Mouse (Mus musculus) heart, adult 11 months (tissue): Measurements from ENCODE around the gene Syne3.
A peak's percentile ranks its signal among the peaks of the same experiment; 100 is the strongest.

Experiments used
- DNase-seq: peaks from one replicate; pipeline ENCODE4 v3.0.0; 2022

The Syne3 gene

GRCm38 (mm10) chr12:104998541-104998940 is 11.1 kb downstream of the Syne3 start:
- no peak for DNase-seq

- peak; percentile 89 for DNase-seq
Measured at GRCm38 (mm10) chr12:104997641-104998293, 11.8 kb downstream of the Syne3 start.

GRCm38 (mm10) chr12:104997159-104997558 is 12.4 kb downstream of the Syne3 start:
- DNase-seq: no peak

GRCm38 (mm10) chr12:104996012-104996728 is 13.4 kb downstream of the Syne3 start:
- DNase-seq: no peak

GRCm38 (mm10) chr12:104995259-104995876 is 14.2 kb downstream of the Syne3 start:
- DNase-seq: peak; percentile 95

- peak; percentile 97 for DNase-seq
Measured at GRCm38 (mm10) chr12:104992838-104993237, 16.8 kb downstream of the Syne3 start.

GRCm38 (mm10) chr12:104992123-104992741 is 17.4 kb downstream of the Syne3 start:
- DNase-seq: peak; percentile 95

GRCm38 (mm10) chr12:104990741-104991454 is 18.7 kb downstream of the Syne3 start:
- DNase-seq: peak; percentile 98

- DNase-seq: no peak
Measured at GRCm38 (mm10) chr12:104987936-104988335, 21.7 kb downstream of the Syne3 start.

GRCm38 (mm10) chr12:104986781-104987180 is 22.8 kb downstream of the Syne3 start:
- no peak for DNase-seq

GRCm38 (mm10) chr12:104986001-104986400 is 23.6 kb downstream of the Syne3 start:
- no peak for DNase-seq

GRCm38 (mm10) chr12:104985088-104985487 is 24.5 kb downstream of the Syne3 start:
- no peak for DNase-seq

GRCm38 (mm10) chr12:104983476-104983875 is 26.1 kb downstream of the Syne3 start:
- peak; percentile 96 for DNase-seq

- DNase-seq: no peak
Measured at GRCm38 (mm10) chr12:104978943-104979723, 30.5 kb downstream of the Syne3 start.

- peak; percentile 98 for DNase-seq
Measured at GRCm38 (mm10) chr12:104978420-104978819, 31.2 kb downstream of the Syne3 start.

- DNase-seq: no peak
Measured at GRCm38 (mm10) chr12:104976903-104977302, 32.7 kb downstream of the Syne3 start.

GRCm38 (mm10) chr12:104976331-104976817 is 33.2 kb downstream of the Syne3 start:
- DNase-seq: no peak

- no peak for DNase-seq
Measured at GRCm38 (mm10) chr12:104972860-104973259, 36.7 kb downstream of the Syne3 start.

- DNase-seq: no peak
Measured at GRCm38 (mm10) chr12:104969618-104970017, 40.0 kb downstream of the Syne3 start.

- no peak for DNase-seq
Measured at GRCm38 (mm10) chr12:104969177-104969576, 40.4 kb downstream of the Syne3 start.
